Mouse (Mus musculus) embryonic fibroblast, embryonic 13.5 days (primary cell): ENCODE measurements around the gene Srpk3.
A peak's percentile ranks its signal among the peaks of the same experiment; 100 is the strongest.

Experiments used
- CTCF ChIP-seq: IDR thresholded peaks from 2 replicates; pipeline ENCODE4 v1.5.1; 2011; ENCODE audit warnings: mild to moderate bottlenecking, control low read depth, low read length, moderate library complexity, borderline replicate concordance; ENCODE audit not compliant: insufficient read depth
- POLR2A ChIP-seq: IDR thresholded peaks from 2 replicates; pipeline ENCODE4 v1.6.1; 2011; ENCODE audit warnings: low read depth, mild to moderate bottlenecking, control low read depth, low read length, moderate library complexity

- TF ChIP-seq POLR2A: no peak
- TF ChIP-seq CTCF: peak; percentile 67
These were observed 24.3 kb downstream of the Srpk3 start for GRCm38 (mm10) chrX:73798502-73798901.
